Mouse (Mus musculus): ENCODE results near the gene Mtmr6. TPM values are rescaled to one million over a fixed set of nuclear protein-coding genes. Genes with fewer than 3 reads are reported as not detected.

Mtmr6 gene
- total and polyA plus RNA-seq, 3 experiments: 21.3 to 29.1 TPM; not detected in 1

DNA sequence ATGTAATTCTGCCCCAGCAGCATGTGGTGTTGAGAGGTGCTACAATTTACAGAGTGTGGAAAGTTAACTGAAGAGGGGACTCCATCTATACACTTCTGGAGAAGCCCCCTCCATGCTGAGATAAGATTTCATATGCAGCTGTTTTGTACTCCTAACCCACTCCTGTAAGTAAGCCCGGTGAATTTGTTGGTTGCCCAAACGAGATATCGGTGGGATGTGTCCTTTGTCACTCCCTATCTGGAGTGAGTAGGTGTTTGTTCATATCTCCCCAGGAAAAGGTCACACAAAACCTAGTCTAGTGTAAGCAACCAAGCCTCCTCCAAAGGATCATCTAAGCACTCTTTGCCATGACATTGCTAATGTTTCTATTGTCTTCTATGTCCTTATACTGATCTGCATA lies 11.6 kb upstream of the Mtmr6 start:
- peak overlapping the region; percentile 79 for H3K27ac ChIP-seq (ENCODE audit: control insufficient read depth, low read depth, low read length)
- H3K27me3 ChIP-seq (ENCODE audit: control insufficient read depth in 1 of 2, insufficient read depth in 2 of 2, low read length in 2 of 2): no peaks in the 10 kb centered on the region
- peaks cover 0 to 39% of the 10 kb centered on the region in 2 experiments; a peak in 2 of 4 replicates for H3K36me3 ChIP-seq (ENCODE audit: control insufficient read depth in 1 of 2, insufficient read depth in 2 of 2, low read length in 2 of 2)
- DNase-seq (ENCODE audit: low read depth, low spot score): peak; percentile 70
- peak overlapping the region; percentile 32 for H3K9ac ChIP-seq (ENCODE audit: control insufficient read depth, low read depth, low read length, poor library complexity, severe bottlenecking)
- no peaks in the 10 kb centered on the region for H3K9me3 ChIP-seq (replicated peaks; ENCODE audit: insufficient read depth, low read length)
- H3K4me3 ChIP-seq (ENCODE audit: control insufficient read depth in 1 of 2, insufficient read depth in 1 of 2, low read depth in 2 of 2, low read length in 2 of 2): peak overlapping the region in 1 of 2 experiments; percentile 14; a peak in 2 of 4 replicates
- H3K79me2 ChIP-seq (ENCODE audit: control insufficient read depth, insufficient read depth, low read length, poor library complexity): peaks cover 36% of the 10 kb centered on the region
- H3K4me1 ChIP-seq (ENCODE audit: control insufficient read depth in 1 of 2, insufficient read depth in 2 of 2, low read length in 2 of 2): peaks cover 29 to 44% of the 10 kb centered on the region in 2 experiments
- TF ChIP-seq MYB (IDR thresholded peaks at IDR 0.05; ENCODE audit: low read depth, low read length) (no peak), BHLHE40 (IDR thresholded peaks at IDR 0.05; ENCODE audit: borderline replicate concordance, low read depth, low read length) (no peak), MEF2A (IDR thresholded peaks at IDR 0.05; ENCODE audit: extremely low read depth, insufficient replicate concordance, low read depth, low read length, poor library complexity, severe bottlenecking) (no peak), CHD2 (IDR thresholded peaks at IDR 0.05; ENCODE audit: low read length) (no peak), ETS1 (IDR thresholded peaks at IDR 0.05; ENCODE audit: low read depth, low read length) (peak; percentile 72), TAL1 (IDR thresholded peaks at IDR 0.05; ENCODE audit: low read length) (no peak), TCF12 (IDR thresholded peaks at IDR 0.05; ENCODE audit: low read depth, low read length) (peak; percentile 61; the same call in 1 of the 2 replicates), NELFE (IDR thresholded peaks at IDR 0.05; ENCODE audit: low read depth, low read length) (peak; percentile 44; the same call in 1 of the 2 replicates), POLR2AphosphoS5 (IDR thresholded peaks at IDR 0.05; ENCODE audit: borderline replicate concordance, low read depth, low read length) (no peak), E2F4 (IDR thresholded peaks at IDR 0.05; ENCODE audit: borderline replicate concordance, low read depth, low read length) (no peak), ZKSCAN1 (IDR thresholded peaks at IDR 0.05; ENCODE audit: low read depth, low read length) (no peak), CTCF (IDR thresholded peaks at IDR 0.05 in 2 of 3, conservative IDR thresholded peaks at IDR 0.05 in 1 of 3; ENCODE audit: control insufficient read depth in 1 of 3, insufficient read depth in 1 of 3, low read depth in 2 of 3, low read length in 3 of 3, poor library complexity in 1 of 3, severe bottlenecking in 1 of 3) (no peak), USF1 (IDR thresholded peaks at IDR 0.05; ENCODE audit: low read depth, low read length) (no peak), POLR2A (IDR thresholded peaks at IDR 0.05; ENCODE audit: control insufficient read depth in 1 of 2, insufficient read depth in 1 of 2, low read depth in 1 of 2, low read length in 2 of 2, poor library complexity in 1 of 2) (0 out of 4 replicates have a peak, but pooled peaks of 1 of the 2 experiments have one; percentile 42), EP300 (IDR thresholded peaks at IDR 0.05; ENCODE audit: low read depth in 1 of 2, low read length in 2 of 2) (peak; percentile 47 to 73), SIN3A (IDR thresholded peaks at IDR 0.05; ENCODE audit: low read length) (peak; percentile 68), HCFC1 (IDR thresholded peaks at IDR 0.05; ENCODE audit: low read depth, low read length) (no peak), JUND (IDR thresholded peaks at IDR 0.05; ENCODE audit: low read depth, low read length) (no peak), POLR2AphosphoS2 (IDR thresholded peaks at IDR 0.05; ENCODE audit: low read length) (no peak), MXI1 (IDR thresholded peaks at IDR 0.05; ENCODE audit: low read depth, low read length) (0 out of 2 replicates have a peak, but pooled peaks have one; percentile 38), UBTF (IDR thresholded peaks at IDR 0.05; ENCODE audit: borderline replicate concordance, insufficient read depth, low read depth, low read length) (no peak), ZNF384 (IDR thresholded peaks at IDR 0.05; ENCODE audit: low read depth, low read length) (no peak), RAD21 (IDR thresholded peaks at IDR 0.05; ENCODE audit: low read depth, low read length) (no peak), NRF1 (IDR thresholded peaks at IDR 0.05; ENCODE audit: insufficient read depth, low read depth, low read length, poor library complexity, severe bottlenecking) (no peak), GATA1 (IDR thresholded peaks at IDR 0.05; ENCODE audit: low read depth, low read length) (peak; percentile 82), MYC (IDR thresholded peaks at IDR 0.05; ENCODE audit: low read depth, low read length) (no peak), MAFK (IDR thresholded peaks at IDR 0.05; ENCODE audit: borderline replicate concordance, low read depth, low read length) (0 out of 2 replicates have a peak, but pooled peaks have one; percentile 18), ZMIZ1 (IDR thresholded peaks at IDR 0.05; ENCODE audit: low read depth, low read length) (no peak), USF2 (IDR thresholded peaks at IDR 0.05; ENCODE audit: borderline replicate concordance in 1 of 2, insufficient read depth in 1 of 2, low read depth in 1 of 2, low read length in 2 of 2) (no peak), MAZ (IDR thresholded peaks at IDR 0.05; ENCODE audit: low read depth, low read length) (peak; percentile 73; the same call in 1 of the 2 replicates), RCOR1 (IDR thresholded peaks at IDR 0.05; ENCODE audit: low read depth, low read length) (peak; percentile 29), GABPA (IDR thresholded peaks at IDR 0.05; ENCODE audit: low read depth, low read length) (no peak), CHD1 (IDR thresholded peaks at IDR 0.05; ENCODE audit: low read depth, low read length) (no peak), KAT2A (conservative IDR thresholded peaks at IDR 0.05; ENCODE audit: low read depth, low read length) (no peak), SMC3 (IDR thresholded peaks at IDR 0.05; ENCODE audit: low read depth, low read length) (no peak), ELF1 (IDR thresholded peaks at IDR 0.05; ENCODE audit: low read depth, low read length) (no peak), MAX (IDR thresholded peaks at IDR 0.05; ENCODE audit: low read length) (0 out of 2 replicates have a peak, but pooled peaks have one; percentile 49)
